Mouse (Mus musculus) retina, embryonic 14.5 days (tissue): Measurements from ENCODE around the gene Glrx2.
A peak's percentile ranks its signal among the peaks of the same experiment; 100 is the strongest.
"Not testable (repeated sequence)": the region's sequence is repeated elsewhere in the genome, so short reads cannot be mapped to it uniquely, and the experiment has no call there.

Source experiments
- DNase-seq: peaks from one replicate; pipeline ENCODE4 v3.0.0-alpha.2; 2015; ENCODE audit warnings: low spot score

Gene Glrx2

DNA sequence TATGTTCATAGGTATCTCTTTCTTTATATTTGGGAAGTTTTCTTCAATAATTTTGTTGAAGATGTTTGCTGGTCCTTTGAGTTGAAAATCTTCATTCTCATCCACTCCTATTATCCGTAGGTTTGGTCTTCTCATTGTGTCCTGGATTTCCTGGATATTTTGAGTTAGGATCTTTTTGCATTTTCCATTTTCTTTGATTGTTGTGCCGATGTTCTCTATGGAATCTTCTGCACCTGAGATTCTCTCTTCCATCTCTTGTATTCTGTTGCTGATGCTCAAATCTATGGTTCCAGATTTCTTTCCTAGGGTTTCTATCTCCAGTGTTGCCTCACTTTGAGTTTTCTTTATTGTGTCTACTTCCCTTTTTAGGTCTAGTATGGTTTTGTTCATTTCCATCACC is at the start of gene Glrx2:
Gene Glrx2, plus strand, starts transcription at position 301 of the 400 bp plus-strand sequence.
- DNase-seq = not testable (repeated sequence)

- peak; percentile 19 for DNase-seq
Measured at GRCm38 (mm10) chr1:143675734-143676361, 40.3 kb upstream of the Glrx2 start.

DNA sequence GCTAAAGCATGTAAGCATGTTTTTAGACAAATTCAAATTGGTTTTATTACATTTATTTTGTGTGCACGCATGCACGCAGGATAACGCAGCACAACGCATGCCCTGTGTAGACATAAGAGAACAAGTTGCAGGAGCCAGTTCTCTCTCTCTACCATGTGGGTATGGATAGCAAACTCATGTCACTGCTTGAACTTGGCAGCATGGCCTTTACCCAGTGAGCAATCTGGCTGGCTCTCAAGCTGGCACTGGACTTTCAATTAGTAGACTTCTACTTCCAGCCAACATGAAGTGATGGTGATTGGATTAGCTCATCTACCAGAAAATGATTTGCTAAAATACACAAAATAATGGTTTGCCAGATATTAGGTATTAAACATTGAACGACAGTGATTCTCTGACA is 35.0 kb upstream of the Glrx2 start:
- DNase-seq = no peak

- DNase-seq = no peak
Measured at GRCm38 (mm10) chr1:143684849-143685248, 31.3 kb upstream of the Glrx2 start.

DNA sequence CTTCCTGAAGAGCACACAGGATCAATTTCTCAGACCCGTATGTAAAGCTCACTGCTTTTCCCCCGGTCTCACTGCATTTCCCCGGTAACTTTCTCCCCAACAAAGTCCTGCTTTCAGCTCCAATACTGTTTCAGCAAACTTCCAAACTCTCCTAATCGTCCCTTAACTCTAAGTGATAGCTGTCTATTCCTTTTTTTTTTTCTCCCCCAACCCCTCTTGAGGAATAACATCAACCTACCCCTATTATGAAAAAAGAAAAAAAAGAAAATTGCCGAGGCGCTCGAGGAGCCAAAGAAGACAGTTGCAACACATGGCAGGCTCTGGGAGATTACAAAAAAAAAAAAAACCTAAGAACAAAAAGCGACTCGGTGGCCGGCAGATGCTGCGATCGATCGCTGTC is 14.4 kb upstream of the Glrx2 start:
- peak; percentile 25 for DNase-seq

- no peak for DNase-seq
Measured at GRCm38 (mm10) chr1:143702141-143702740, 13.9 kb upstream of the Glrx2 start.

DNA sequence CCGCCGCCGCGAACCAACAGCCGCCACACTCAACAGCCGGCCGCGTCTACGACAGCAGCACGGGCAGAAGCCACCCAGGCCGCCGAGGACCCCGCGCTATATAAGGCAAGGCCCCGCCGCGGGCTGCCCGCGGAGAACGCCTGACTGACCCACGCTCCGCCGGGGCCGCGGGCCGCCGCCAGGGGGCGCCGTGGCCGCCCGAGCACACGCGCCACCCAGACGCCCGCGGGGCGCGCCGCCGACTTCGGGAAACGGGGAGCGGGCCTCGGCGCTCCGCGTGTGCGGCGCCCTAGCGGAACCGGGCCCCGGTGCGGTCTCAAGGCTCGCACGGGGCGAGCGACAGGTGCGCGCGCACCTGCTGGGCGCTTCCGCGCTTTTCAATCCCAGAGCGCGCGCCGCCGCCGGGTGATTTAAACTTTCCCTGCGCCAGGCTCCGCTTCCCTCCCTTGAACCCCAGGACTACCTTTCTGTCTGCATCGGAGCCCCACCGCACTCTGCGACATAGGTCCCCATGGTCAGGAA is 13.3 kb upstream of the Glrx2 start, which contains the start of gene Cdc73:
Gene Cdc73, minus strand, starts transcription at position 153 of the 522 bp plus-strand sequence.
- peak; percentile 90 for DNase-seq

DNA sequence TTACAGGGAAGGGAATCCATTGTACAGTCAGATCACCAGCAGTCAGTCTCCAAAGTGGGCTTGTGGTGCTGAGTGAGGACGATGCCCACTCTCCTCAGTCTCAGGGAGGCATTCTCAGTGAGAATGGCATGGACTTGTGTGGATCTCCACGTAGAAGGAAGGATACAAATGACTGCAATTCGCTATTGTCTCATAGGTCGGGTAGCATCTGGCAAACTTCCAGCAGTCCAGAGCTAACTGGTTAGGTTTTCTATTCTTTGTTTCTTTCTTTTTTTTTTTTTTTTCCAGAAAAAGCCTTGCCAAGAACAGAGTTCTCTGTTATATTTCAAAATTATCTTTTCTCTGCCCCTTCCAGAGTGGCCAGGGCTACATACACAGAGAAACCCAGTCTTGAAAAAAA is 9.1 kb upstream of the Glrx2 start:
- DNase-seq = no peak

- DNase-seq = no peak
Measured at GRCm38 (mm10) chr1:143708361-143708760, 7.8 kb upstream of the Glrx2 start.

DNA sequence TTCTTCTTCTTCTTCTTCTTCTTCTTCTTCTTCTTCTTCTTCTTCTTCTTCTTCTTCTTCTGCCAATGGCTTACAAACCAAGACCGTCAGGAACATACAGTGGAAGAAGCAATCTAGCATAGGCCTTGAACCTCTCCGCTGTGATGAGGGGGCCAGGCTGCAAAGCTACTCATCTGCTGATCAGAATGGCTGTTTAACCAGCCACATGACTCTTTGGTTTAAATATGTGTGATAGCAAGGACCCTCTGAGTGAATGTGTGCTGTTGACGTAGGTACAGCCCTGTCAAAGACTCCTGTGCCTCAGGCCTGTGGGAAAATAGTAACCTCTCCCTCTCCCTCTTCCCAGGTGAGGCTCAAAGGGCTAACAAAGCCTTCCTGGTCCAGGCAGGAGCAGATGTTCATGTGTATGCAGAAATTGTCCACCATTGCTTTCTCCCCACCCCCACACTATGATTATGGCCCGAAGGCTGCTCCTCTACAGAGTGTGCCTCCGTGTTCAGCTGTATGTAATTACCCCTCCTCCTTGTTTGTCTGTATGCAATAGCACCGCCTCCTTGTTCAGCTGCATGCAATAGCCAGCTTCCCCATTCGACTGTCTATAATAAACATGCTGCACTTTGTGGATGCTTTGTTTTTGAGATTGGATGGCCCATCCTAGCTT is 6.0 kb upstream of the Glrx2 start:
- DNase-seq = no peak

DNA sequence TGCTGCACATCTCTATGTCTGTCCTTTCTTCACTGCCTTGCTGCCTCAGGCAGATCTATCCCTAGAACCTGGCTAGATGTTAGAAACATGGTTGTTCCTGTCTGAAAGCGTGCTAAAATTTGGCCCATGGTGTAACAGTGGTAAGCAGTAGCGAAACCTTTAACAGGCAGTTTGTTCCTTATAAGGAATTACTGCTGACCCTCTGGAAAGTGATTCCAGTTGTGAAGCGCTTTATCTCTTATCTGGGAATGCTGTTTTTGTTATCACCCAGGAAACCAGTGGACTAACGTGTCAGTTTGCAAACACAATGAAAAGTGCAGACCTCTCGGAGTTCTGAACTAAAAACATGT is 5.5 kb upstream of the Glrx2 start:
- no peak for DNase-seq

DNA sequence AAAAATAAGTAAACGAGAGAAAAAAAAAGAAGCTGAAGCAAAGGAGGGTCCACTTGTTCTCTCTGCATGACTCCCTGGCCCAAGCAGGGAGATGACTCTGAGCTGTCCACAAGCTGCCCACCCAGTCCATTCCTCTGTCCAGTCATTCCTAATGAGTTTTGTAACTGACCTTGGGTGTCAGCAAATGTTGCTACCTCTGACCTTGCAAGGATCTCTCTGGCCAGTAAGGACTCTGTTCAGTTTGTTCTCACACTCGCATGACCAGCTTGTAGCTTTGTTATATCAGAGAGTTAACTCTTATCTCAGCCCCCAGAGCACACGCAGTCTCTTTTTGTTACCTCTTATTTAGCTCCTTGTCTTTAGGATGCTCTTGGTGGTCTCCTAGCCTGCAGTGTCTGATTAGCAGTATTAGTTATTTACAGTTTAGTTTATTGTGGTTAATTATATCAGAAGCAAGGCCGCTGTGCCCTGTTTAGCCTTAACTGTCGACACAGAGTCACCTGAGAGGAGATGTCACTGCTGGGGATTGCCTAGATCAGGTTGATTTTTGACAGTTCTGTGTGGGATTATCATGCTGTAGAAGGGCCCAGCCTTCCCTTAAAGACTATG is 8.4 kb downstream of the Glrx2 start:
- no peak for DNase-seq

GRCm38 (mm10) chr1:143727701-143728445 is 11.7 kb downstream of the Glrx2 start:
- no peak for DNase-seq

DNA sequence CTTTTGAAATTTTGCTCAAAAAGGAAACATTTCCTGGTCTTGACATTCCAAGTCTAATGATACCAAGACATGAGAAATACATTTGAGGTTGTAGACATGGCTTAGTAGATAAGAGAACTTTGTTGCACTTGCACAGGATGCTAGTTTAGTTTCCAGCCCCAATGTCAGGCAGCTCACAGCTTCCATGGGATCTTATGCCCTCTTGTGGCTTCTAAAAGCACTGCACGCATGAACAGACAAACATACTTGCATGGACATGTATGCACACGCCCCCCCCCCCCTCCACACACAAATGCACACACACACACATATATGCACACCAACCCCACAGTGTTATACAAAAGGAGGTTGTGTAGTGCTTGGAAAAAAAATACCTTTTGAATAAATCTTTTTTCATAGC is 14.8 kb downstream of the Glrx2 start:
- DNase-seq = no peak

GRCm38 (mm10) chr1:143731691-143732090 is 15.6 kb downstream of the Glrx2 start:
- no peak for DNase-seq

GRCm38 (mm10) chr1:143733914-143734410 is 17.8 kb downstream of the Glrx2 start:
- DNase-seq = no peak

- DNase-seq = peak; percentile 24
Measured at GRCm38 (mm10) chr1:143738811-143739210, 22.7 kb downstream of the Glrx2 start.

GRCm38 (mm10) chr1:143739361-143740350 is 23.5 kb downstream of the Glrx2 start:
- peak; percentile 83 for DNase-seq

GRCm38 (mm10) chr1:143740581-143740980 is 24.4 kb downstream of the Glrx2 start:
- DNase-seq = no peak

DNA sequence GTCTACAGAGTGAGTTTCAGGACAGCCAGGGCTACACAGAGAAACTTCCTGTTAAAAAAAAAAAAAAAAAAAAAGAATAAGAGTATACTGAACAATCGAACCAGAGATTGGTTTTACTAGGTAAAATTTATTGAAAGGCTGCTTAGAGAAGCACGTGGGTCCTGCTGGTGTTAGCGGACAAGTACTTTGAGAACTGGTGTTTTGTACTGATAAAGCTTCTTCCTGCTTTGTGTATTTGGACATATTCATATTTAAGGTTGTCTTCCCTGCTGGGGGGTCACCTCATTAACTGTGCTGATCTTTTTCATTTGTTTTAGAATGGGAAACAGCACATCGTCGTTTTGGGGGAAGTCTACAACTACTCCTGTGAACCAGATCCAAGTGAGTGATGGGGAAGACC is 25.2 kb downstream of the Glrx2 start:
- no peak for DNase-seq

DNA sequence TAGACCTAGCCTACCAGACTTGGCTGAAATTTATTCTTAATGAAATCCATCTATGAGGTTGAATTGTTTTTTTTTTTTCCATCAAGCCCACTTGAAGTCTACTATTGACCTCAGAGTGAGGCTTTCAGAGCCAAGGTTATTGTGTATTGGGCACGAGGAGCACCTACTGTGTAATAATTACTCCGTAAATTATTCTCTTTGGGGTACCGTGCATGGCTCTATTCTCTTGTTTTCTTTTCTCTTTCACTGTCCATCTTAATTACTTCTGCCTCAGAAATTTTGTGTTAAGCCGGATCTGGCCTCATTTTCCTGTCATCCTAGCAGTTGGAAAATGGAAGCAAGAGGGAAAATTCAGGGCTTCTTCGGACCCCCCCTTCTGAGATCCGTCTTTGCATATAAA is 26.0 kb downstream of the Glrx2 start:
- peak; percentile 78 for DNase-seq
